Mouse (Mus musculus): Measurements from ENCODE around the gene 1700102P08Rik.

DNA sequence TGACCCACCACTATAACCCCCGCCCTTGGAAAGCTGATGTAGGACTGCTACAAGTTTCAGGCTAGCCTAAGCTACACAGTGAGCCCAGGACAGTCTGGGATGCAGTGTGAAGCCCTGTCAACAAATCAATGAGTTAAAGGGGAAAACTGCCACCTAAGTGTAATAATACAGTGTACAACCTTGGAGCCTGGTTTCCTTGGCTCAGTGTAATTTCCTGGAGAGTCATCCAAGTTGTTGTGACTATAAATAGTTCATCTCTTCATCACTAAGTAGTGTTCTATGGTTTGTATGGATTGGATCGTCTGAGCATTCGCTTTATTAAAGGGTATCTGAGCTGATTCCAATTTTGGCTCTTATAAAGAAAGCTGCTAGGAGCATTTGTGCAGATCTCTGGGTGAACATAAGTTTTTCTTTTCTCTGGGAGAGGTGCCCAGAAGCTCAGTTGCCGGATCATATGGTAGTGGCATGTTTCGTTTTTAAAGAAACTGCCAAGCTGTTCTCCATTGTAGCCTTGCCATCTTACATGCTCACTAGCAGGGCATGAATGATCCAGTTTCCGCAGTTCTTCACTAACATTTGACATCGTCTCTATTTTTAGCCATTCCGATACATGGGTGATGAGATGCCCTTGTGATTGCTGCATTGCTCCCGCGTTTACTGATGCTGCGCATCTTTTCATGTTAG lies 48.8 kb downstream of the 1700102P08Rik start:
- TF ChIP-seq POLR2A (IDR thresholded peaks at IDR 0.05; ENCODE audit: insufficient read length, low read depth) (no peak), MYOG (IDR thresholded peaks at IDR 0.05; ENCODE audit: control insufficient read depth in 1 of 3, insufficient read depth in 1 of 3, insufficient read length in 2 of 3, low read depth in 2 of 3) (no peak), USF1 (IDR thresholded peaks at IDR 0.05; ENCODE audit: low read depth) (no peak), MYOD1 (IDR thresholded peaks at IDR 0.05; ENCODE audit: control insufficient read depth in 1 of 3, insufficient read length in 2 of 3, low read depth in 2 of 3) (no peak), CEBPB (IDR thresholded peaks at IDR 0.05; ENCODE audit: insufficient read depth, poor library complexity, severe bottlenecking) (no peak), E2F4 (IDR thresholded peaks at IDR 0.05; ENCODE audit: insufficient read depth) (no peak), MAX (IDR thresholded peaks at IDR 0.05; ENCODE audit: low read depth) (no peak), POLR2AphosphoS2 (IDR thresholded peaks at IDR 0.05; ENCODE audit: insufficient read length, low read depth) (no peak), TCF12 (IDR thresholded peaks at IDR 0.05; ENCODE audit: insufficient read depth, poor library complexity, severe bottlenecking) (no peak), TCF3 (IDR thresholded peaks at IDR 0.05; ENCODE audit: insufficient read length, low read depth) (no peak), REST (IDR thresholded peaks at IDR 0.05; ENCODE audit: insufficient read depth, insufficient read length) (no peak), SRF (IDR thresholded peaks at IDR 0.05; ENCODE audit: control insufficient read depth, insufficient read length, low read depth) (no peak)

Data from myocyte (in vitro differentiated cells).